ENCODE assay signal across 10 mouse cellular contexts in the genomic region with DNA sequence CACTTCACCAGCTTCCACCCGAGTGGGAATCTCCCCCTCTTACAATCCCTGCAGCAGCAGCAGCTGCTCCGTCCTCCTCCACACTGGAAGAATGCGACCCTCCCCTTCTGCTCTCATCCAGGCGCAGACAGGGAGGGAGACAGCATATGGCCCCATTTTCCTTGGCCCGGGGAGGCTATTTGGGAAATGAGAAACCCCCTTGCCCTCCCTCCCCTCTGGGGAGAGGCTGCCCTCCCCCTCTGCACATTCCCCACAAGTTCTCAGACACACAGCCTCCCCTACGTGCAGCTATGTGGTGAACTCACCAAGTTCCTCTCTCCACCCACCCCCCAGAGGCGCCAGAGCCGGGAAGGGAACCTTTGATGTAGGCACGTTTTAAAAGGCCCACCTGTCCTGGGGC. TPM values are rescaled to one million over a fixed set of nuclear protein-coding genes. Genes with fewer than 3 reads are reported as not detected.
DNase-seq lines count a peak whose midpoint lies in the region; ATAC-seq and TF ChIP-seq lines count a peak whose summit lies in the region.
"Had no signal": no experiment of that assay in that cellular context is flagged by ENCODE, and none has a peak within 500 bp of the region (broad histone marks: within the 10 kb centered on the region; RNA-seq: fewer than 3 reads in every experiment).

No protein-coding gene starts in this region.

- no peak for TF ChIP-seq CTCF in kidney, postnatal 0 days (IDR thresholded peaks at IDR 0.05; ENCODE audit: low read depth)
- TF ChIP-seq CTCF in kidney, adult 2 months (conservative IDR thresholded peaks at IDR 0.05; ENCODE audit: insufficient read depth, insufficient read length, low read depth, low read length): no peak

- H3K4me1 ChIP-seq in kidney, postnatal 0 days (replicated peaks; ENCODE audit: insufficient read depth, low read length): peaks cover 8% of the 10 kb centered on the region; the same call in 1 of the 2 replicates
- no peaks in the 10 kb centered on the region for H3K4me1 ChIP-seq in kidney, adult 2 months (ENCODE audit: control insufficient read depth, insufficient read depth, low read length)
- peaks cover 24% of the 10 kb centered on the region for H3K4me1 ChIP-seq in embryonic facial prominence, embryonic 12.5 days
- peaks cover 29% of the 10 kb centered on the region for H3K4me1 ChIP-seq in hindbrain, embryonic 13.5 days (replicated peaks)
- H3K4me1 ChIP-seq in neural tube, embryonic 12.5 days: peaks cover 31% of the 10 kb centered on the region
- H3K4me1 ChIP-seq: megakaryocyte, embryonic 14.5 days had no signal

- peak; percentile 71 for ATAC-seq in kidney, postnatal 0 days (replicated peaks; ENCODE audit: low FRiP score, low read depth)
- ATAC-seq in embryonic facial prominence, embryonic 12.5 days (ENCODE audit: insufficient number of reproducible peaks, insufficient read depth, low FRiP score, low TSS enrichment): peak; percentile 84
- peak; percentile 60; the same call in 1 of the 2 replicates for ATAC-seq in hindbrain, embryonic 13.5 days (ENCODE audit: low FRiP score)
- ATAC-seq in neural tube, embryonic 12.5 days (ENCODE audit: low FRiP score, low read depth): peak; percentile 60

- 10% methylated on average over 9 of the region's 9 CpGs for WGBS in kidney, postnatal 0 days
- 44% methylated on average over 9 of the region's 9 CpGs for WGBS in kidney, adult 2 months
- WGBS in embryonic facial prominence, embryonic 12.5 days: 1% methylated on average over 9 of the region's 9 CpGs
- 6% methylated on average over 9 of the region's 9 CpGs for WGBS in hindbrain, embryonic 13.5 days
- WGBS in neural tube, embryonic 12.5 days: 4% methylated on average over 9 of the region's 9 CpGs

- H3K27ac ChIP-seq in kidney, postnatal 0 days: 0 out of 2 replicates have a peak overlapping the region, but pooled peaks have one; percentile 13
- no peak overlapping the region for H3K27ac ChIP-seq in kidney, adult 2 months (ENCODE audit: insufficient read depth, low read depth, low read length)
- peak overlapping the region; percentile 75 for H3K27ac ChIP-seq in embryonic facial prominence, embryonic 12.5 days
- peak overlapping the region; percentile 31 for H3K27ac ChIP-seq in hindbrain, embryonic 13.5 days
- no peak overlapping the region for H3K27ac ChIP-seq in neural tube, embryonic 12.5 days

- H3K4me3 ChIP-seq in kidney, postnatal 0 days (replicated peaks; ENCODE audit: low read depth, low read length): no peak overlapping the region
- H3K4me3 ChIP-seq in kidney, adult 2 months (ENCODE audit: insufficient read depth, low read depth, low read length): no peak overlapping the region
- no peak overlapping the region for H3K4me3 ChIP-seq in embryonic facial prominence, embryonic 12.5 days
- no peak overlapping the region for H3K4me3 ChIP-seq in hindbrain, embryonic 13.5 days
- H3K4me3 ChIP-seq in neural tube, embryonic 12.5 days: no peak overlapping the region
- H3K4me3 ChIP-seq: megakaryocyte, embryonic 14.5 days had no signal

- DNase-seq in kidney, postnatal 0 days (ENCODE audit: low spot score): peak; percentile 87
- DNase-seq in kidney, adult 2 months: no peak
- DNase-seq in cerebellum, postnatal 14 days: no peak
- no peak for DNase-seq in right cerebral cortex, postnatal 4 days
- DNase-seq: cerebellum, adult 18-20 months; heart, postnatal 36 days had no signal

- peaks cover 7% of the 10 kb centered on the region; the same call in 1 of the 2 replicates for H3K27me3 ChIP-seq in kidney, postnatal 0 days (ENCODE audit: insufficient read depth, low read length)
- no peaks in the 10 kb centered on the region for H3K27me3 ChIP-seq in kidney, adult 2 months (replicated peaks; ENCODE audit: control insufficient read depth, insufficient read depth, low read length)
- H3K27me3 ChIP-seq in embryonic facial prominence, embryonic 12.5 days: peaks cover 70% of the 10 kb centered on the region
- H3K27me3 ChIP-seq in hindbrain, embryonic 13.5 days: peaks cover 35% of the 10 kb centered on the region
- no peaks in the 10 kb centered on the region for H3K27me3 ChIP-seq in neural tube, embryonic 12.5 days (replicated peaks)

- H3K4me2 ChIP-seq in kidney, postnatal 0 days (ENCODE audit: low read length): 0 out of 2 replicates have a peak overlapping the region, but pooled peaks have one; percentile 16
- H3K4me2 ChIP-seq in embryonic facial prominence, embryonic 12.5 days (replicated peaks): peak overlapping the region; percentile 9
- H3K4me2 ChIP-seq in hindbrain, embryonic 13.5 days: 0 out of 2 replicates have a peak overlapping the region, but pooled peaks have one; percentile 11
- peak overlapping the region; percentile 32 for H3K4me2 ChIP-seq in neural tube, embryonic 12.5 days (replicated peaks)

- H3K9me3 ChIP-seq in kidney, postnatal 0 days (replicated peaks; ENCODE audit: low read length): no peaks in the 10 kb centered on the region
- no peaks in the 10 kb centered on the region for H3K9me3 ChIP-seq in embryonic facial prominence, embryonic 12.5 days
- no peaks in the 10 kb centered on the region for H3K9me3 ChIP-seq in hindbrain, embryonic 13.5 days
- H3K9me3 ChIP-seq in neural tube, embryonic 12.5 days: no peaks in the 10 kb centered on the region
- H3K9me3 ChIP-seq: megakaryocyte, embryonic 14.5 days had no signal

- no peak overlapping the region for H3K9ac ChIP-seq in kidney, postnatal 0 days (ENCODE audit: low read depth, low read length)
- H3K9ac ChIP-seq in embryonic facial prominence, embryonic 12.5 days: no peak overlapping the region
- 0 out of 2 replicates have a peak overlapping the region, but pooled peaks have one; percentile 1 for H3K9ac ChIP-seq in hindbrain, embryonic 13.5 days
- 0 out of 2 replicates have a peak overlapping the region, but pooled peaks have one; percentile 36 for H3K9ac ChIP-seq in neural tube, embryonic 12.5 days

- TF ChIP-seq POLR2A in kidney, adult 2 months (IDR thresholded peaks at IDR 0.05; ENCODE audit: low read depth, low read length): no peak

- H3K36me3 ChIP-seq in kidney, postnatal 0 days (ENCODE audit: insufficient read depth, low read length): no peaks in the 10 kb centered on the region
- no peaks in the 10 kb centered on the region for H3K36me3 ChIP-seq in kidney, adult 2 months (ENCODE audit: control insufficient read depth, insufficient read depth, low read length)
- no peaks in the 10 kb centered on the region for H3K36me3 ChIP-seq in embryonic facial prominence, embryonic 12.5 days
- no peaks in the 10 kb centered on the region for H3K36me3 ChIP-seq in hindbrain, embryonic 13.5 days
- no peaks in the 10 kb centered on the region for H3K36me3 ChIP-seq in neural tube, embryonic 12.5 days

RNA-seq across cellular contexts. Expression of gene Smug1, which starts 51.6 kb away (rescaled TPM):
- polyA plus RNA-seq in kidney, postnatal 0 days (2015; fragmentation: Nextera tagmentation; extraction: Ambion mirVana): 13.0 TPM in 2 replicates
- 15.5 and 19.4 TPM in 2 replicates for polyA plus RNA-seq in kidney, adult 2 months (2012; rRNA removed)
- 16.6 and 18.8 TPM in 2 replicates for polyA plus RNA-seq in embryonic facial prominence, embryonic 12.5 days (2016; fragmentation: Nextera tagmentation; extraction: Ambion mirVana)
- polyA plus RNA-seq in hindbrain, embryonic 13.5 days (2015; fragmentation: Nextera tagmentation; extraction: Ambion mirVana): 40.7 and 41.2 TPM in 2 replicates
- 66.6 and 68.0 TPM in 2 replicates for polyA plus RNA-seq in neural tube, embryonic 12.5 days (2016; fragmentation: Nextera tagmentation; extraction: Ambion mirVana)

Comparison
In these comparisons a context has a peak if more than half of its experiments do, and no peak if none do; other contexts are left out.
1. H3K27ac ChIP-seq: peak in kidney, postnatal 0 days (single experiment), embryonic facial prominence, embryonic 12.5 days (single experiment) and hindbrain, embryonic 13.5 days (single experiment); none in kidney, adult 2 months (single experiment) and neural tube, embryonic 12.5 days (single experiment).
2. H3K9ac ChIP-seq: peak in hindbrain, embryonic 13.5 days (single experiment) and neural tube, embryonic 12.5 days (single experiment); none in kidney, postnatal 0 days (single experiment) and embryonic facial prominence, embryonic 12.5 days (single experiment).
3. Peak in every context shown above with its lines, with median percentiles within 50 percentile points of each other: ATAC-seq and H3K4me2 ChIP-seq.